Mouse (Mus musculus) midbrain, embryonic 13.5 days (tissue): Measurements from ENCODE around the gene 9130019O22Rik. TPM values are rescaled to one million over a fixed set of nuclear protein-coding genes. Genes with fewer than 3 reads are reported as not detected.
"Not testable (repeated sequence)": the region's sequence is repeated elsewhere in the genome, so short reads cannot be mapped to it uniquely, and the experiment has no call there.

Experiments used
- ATAC-seq: fragments of 200-750 bp; cut with Nextera tagmentation; 2 replicates; pipeline ENCODE4 v1.8.0; 2017; ENCODE audit warnings: mild to moderate bottlenecking, moderate TSS enrichment, moderate library complexity
- H3K27ac ChIP-seq: fragments of 300-500 bp; sonication (generic); 2 replicates; pipeline ENCODE4 v1.5.1; 2015; ENCODE audit warnings: inconsistent platforms, mild to moderate bottlenecking, moderate library complexity
- H3K27me3 ChIP-seq: fragments of 300-500 bp; sonication (generic); 2 replicates; pipeline ENCODE4 v1.6.1; 2015; ENCODE audit warnings: mild to moderate bottlenecking, inconsistent platforms
- H3K36me3 ChIP-seq: fragments of 300-500 bp; sonication (generic); 2 replicates; pipeline ENCODE4 v1.6.1; 2015; ENCODE audit warnings: mild to moderate bottlenecking, inconsistent platforms
- H3K4me1 ChIP-seq: fragments of 300-500 bp; sonication (generic); replicated peaks from 2 replicates; pipeline ENCODE4 v1.6.1; 2015; ENCODE audit warnings: inconsistent platforms
- H3K4me2 ChIP-seq: fragments of 300-500 bp; sonication (generic); replicated peaks from 2 replicates; pipeline ENCODE4 v1.6.1; 2015; ENCODE audit warnings: moderate library complexity, mild to moderate bottlenecking, inconsistent platforms
- H3K4me3 ChIP-seq: fragments of 300-500 bp; sonication (generic); replicated peaks from 2 replicates; pipeline ENCODE4 v1.5.1; 2015; ENCODE audit warnings: mild to moderate bottlenecking, inconsistent platforms
- H3K9ac ChIP-seq: fragments of 300-500 bp; sonication (generic); replicated peaks from 2 replicates; pipeline ENCODE4 v1.6.1; 2015; ENCODE audit warnings: mild to moderate bottlenecking, inconsistent platforms
- H3K9me3 ChIP-seq: fragments of 300-500 bp; sonication (generic); 2 replicates; pipeline ENCODE4 v1.6.1; 2016; ENCODE audit warnings: mild to moderate bottlenecking, inconsistent platforms
- WGBS: fragments of 180-500 bp; shearing (Covaris S2); methylation state at CpG from one replicate; pipeline ENCODE4 v1.1.7; 2015; 5-methylcytosine and 5-hydroxymethylcytosine counted together
- polyA plus RNA-seq: library from polyadenylated mRNA; unstranded; fragments of >200 nt; fragmentation: Nextera tagmentation; extraction: Ambion mirVana; gene quantifications from 2 replicates; pipeline ENCODE4 v1.2.1, GENCODE M21; 2015

The 9130019O22Rik gene
- polyA plus RNA-seq, 1 experiment from 2014 or later, result 6.2 TPM

DNA sequence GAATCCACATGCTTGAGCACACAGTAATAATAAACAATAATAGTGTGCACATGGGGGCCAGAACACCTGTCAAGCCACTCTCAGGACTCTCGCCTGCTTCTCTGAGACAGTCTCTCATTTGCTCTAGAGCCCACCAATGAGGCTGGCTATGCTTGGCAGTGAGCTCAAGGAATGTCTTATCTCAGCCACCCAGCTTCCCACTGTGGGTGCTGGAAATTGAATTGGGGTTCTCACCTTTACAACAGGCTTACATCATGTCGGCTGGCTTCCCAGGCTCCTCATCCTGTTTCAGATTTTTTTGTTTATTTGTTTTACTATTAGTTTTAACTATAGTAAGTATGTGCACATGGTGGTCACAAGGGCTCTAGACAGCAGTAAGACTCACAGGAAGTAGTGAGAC lies 15.8 kb downstream of the 9130019O22Rik start:
- ATAC-seq, result no peak
- H3K27ac ChIP-seq, result no peak overlapping the region
- 90% methylated on average over 2 of the region's 2 CpGs for WGBS
- H3K4me1 ChIP-seq, result peaks cover 6% of the 10 kb centered on the region; the same call in 1 of the 2 replicates
- no peaks in the 10 kb centered on the region for H3K27me3 ChIP-seq
- no peak overlapping the region for H3K9ac ChIP-seq
- H3K4me2 ChIP-seq, result no peak overlapping the region
- H3K4me3 ChIP-seq, result no peak overlapping the region
- no peaks in the 10 kb centered on the region for H3K9me3 ChIP-seq
- H3K36me3 ChIP-seq, result peaks cover 22% of the 10 kb centered on the region

DNA sequence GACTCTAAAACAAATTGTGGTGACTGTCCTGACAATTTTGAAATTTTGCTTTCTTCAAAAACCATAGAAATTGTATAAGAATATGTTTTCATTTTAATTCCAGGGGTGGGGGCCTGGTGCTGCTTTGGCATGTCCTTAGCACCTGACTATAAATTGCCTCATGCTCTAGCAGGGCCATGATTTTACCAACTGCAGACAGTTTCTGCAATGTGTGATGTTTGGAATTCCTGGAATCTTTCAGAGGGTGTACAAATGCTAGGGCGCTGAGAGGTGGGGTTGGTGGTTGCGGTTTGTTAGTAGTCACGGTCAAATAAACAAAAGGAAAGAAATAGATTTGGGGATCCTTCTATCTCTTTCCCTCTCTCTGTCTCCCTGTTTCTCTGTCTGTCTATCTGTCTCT lies 20.7 kb downstream of the 9130019O22Rik start:
- H3K36me3 ChIP-seq, result 0 out of 2 replicates have a peak, but pooled peaks cover 3% of the 10 kb centered on the region
- peaks cover 13% of the 10 kb centered on the region for H3K4me1 ChIP-seq
- ATAC-seq, result no peak
- 90% methylated on average over 3 of the region's 3 CpGs for WGBS
- no peak overlapping the region for H3K27ac ChIP-seq
- H3K4me2 ChIP-seq, result no peak overlapping the region
- peaks cover 5% of the 10 kb centered on the region; the same call in 1 of the 2 replicates for H3K27me3 ChIP-seq
- no peak overlapping the region for H3K4me3 ChIP-seq
- no peak overlapping the region for H3K9ac ChIP-seq
- no peaks in the 10 kb centered on the region for H3K9me3 ChIP-seq

DNA sequence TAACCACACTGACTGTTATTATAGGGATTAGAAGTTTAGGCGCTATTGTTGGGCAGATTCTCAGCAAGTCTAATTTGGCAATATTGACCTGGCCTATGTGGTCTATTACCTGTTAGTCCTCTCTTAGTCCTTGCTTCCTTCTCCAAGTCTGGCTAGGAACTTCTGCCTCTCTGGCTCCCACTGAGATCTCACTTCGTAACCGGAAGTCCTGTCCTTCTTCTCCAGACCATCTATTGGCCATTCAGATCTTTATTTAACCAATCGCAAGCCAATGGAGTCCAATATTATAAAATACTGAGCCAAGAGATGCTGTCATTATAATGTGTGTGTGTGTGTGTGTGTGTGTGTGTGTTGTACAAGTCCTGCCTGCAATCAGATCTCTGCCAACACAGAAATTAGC lies 22.8 kb downstream of the 9130019O22Rik start:
- WGBS, result 39% methylated on average over 4 of the region's 4 CpGs
- Histone ChIP-seq H3K4me2 (peak overlapping the region; percentile 76), H3K9ac (no peak overlapping the region), H3K27me3 (peaks cover 12% of the 10 kb centered on the region), H3K9me3 (no peaks in the 10 kb centered on the region), H3K27ac (no peak overlapping the region), H3K4me3 (peak overlapping the region; percentile 38), H3K4me1 (peaks cover 13% of the 10 kb centered on the region), H3K36me3 (no peaks in the 10 kb centered on the region)
- no peak for ATAC-seq

DNA sequence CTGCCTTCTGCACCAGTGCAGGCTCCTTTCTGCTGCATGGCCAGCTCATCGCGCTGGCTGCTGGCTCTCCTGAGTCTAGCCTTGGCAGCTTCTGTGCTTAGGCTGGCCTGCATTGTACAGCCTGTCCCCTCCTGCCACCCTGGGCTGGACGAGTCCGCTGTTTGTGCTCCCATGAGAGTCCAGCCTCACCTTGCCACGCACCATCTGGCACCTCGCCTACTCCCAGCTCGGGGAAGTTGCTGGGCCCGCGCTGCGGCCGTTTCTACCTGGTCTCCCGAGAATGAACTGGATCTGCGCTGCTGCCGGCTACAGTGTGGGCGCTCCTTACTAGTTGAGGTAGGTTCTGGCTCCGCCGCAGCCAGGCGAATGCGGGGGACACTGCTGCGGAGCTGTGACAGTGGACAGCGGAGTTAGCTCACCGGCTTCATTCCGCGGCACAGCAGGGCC lies 23.5 kb downstream of the 9130019O22Rik start:
- H3K27ac ChIP-seq, result peak overlapping the region; percentile 8; the same call in 1 of the 2 replicates
- peak overlapping the region; percentile 57 for H3K9ac ChIP-seq
- H3K9me3 ChIP-seq, result no peaks in the 10 kb centered on the region
- WGBS, result 2% methylated on average over 24 of the region's 24 CpGs
- no peaks in the 10 kb centered on the region for H3K36me3 ChIP-seq
- H3K4me3 ChIP-seq, result peak overlapping the region; percentile 38
- peak overlapping the region; percentile 76 for H3K4me2 ChIP-seq
- H3K4me1 ChIP-seq, result peaks cover 13% of the 10 kb centered on the region
- peak; percentile 68 for ATAC-seq
- peaks cover 12% of the 10 kb centered on the region for H3K27me3 ChIP-seq

DNA sequence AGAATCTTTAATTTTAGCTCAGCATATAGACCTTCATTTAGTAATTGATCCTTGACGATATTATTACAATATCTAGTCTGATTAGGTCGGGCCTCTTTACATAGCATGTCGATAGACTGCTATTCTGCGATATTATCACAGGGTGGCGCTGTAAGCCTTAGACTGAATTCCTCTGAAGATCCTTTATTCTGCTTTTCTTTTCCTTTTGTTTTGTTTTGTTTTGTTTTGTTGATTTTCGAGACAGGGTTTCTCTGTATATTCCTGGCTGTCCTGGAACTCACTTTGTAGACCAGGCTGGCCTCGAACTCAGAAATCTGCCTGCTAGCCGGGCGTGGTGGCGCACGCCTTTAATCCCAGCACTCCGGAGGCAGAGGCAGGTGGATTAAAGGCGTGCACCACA lies 24.5 kb downstream of the 9130019O22Rik start:
- not testable (repeated sequence) for H3K9ac ChIP-seq, ATAC-seq, H3K9me3 ChIP-seq, H3K27ac ChIP-seq, H3K4me3 ChIP-seq, H3K36me3 ChIP-seq
- 7% methylated on average over 13 of the region's 13 CpGs for WGBS
- H3K4me1 ChIP-seq, result peaks cover 13% of the 10 kb centered on the region
- H3K4me2 ChIP-seq, result peak overlapping the region; percentile 19; the same call in 1 of the 2 replicates
- peaks cover 12% of the 10 kb centered on the region for H3K27me3 ChIP-seq

DNA sequence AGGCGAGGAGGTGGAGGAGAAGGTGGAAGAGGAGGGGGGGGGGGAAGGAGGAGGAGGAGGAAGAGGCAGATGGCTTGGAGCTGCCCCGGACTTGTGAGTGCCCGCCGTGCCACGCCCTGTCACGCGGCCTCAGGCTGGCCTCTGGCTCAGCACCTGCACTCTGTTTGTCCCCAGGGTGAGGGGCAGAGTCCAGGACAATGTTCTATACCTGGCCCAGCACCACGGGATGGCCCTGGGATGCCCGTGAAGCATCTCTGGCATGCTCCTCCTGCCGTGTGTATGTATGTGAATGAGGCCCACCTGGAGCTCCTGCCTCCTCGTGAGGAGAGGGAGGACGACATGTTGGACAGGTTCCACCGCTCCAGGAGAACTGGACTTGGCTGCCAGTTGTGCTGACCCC lies 25.5 kb downstream of the 9130019O22Rik start:
- H3K4me2 ChIP-seq, result no peak overlapping the region
- H3K4me1 ChIP-seq, result peaks cover 13% of the 10 kb centered on the region
- WGBS, result 52% methylated on average over 13 of the region's 13 CpGs
- no peak overlapping the region for H3K4me3 ChIP-seq
- H3K27ac ChIP-seq, result no peak overlapping the region
- H3K9me3 ChIP-seq, result no peaks in the 10 kb centered on the region
- H3K36me3 ChIP-seq, result no peaks in the 10 kb centered on the region
- peaks cover 12% of the 10 kb centered on the region for H3K27me3 ChIP-seq
- no peak overlapping the region for H3K9ac ChIP-seq
- 0 out of 2 replicates have a peak, but pooled peaks have one; percentile 24 for ATAC-seq

DNA sequence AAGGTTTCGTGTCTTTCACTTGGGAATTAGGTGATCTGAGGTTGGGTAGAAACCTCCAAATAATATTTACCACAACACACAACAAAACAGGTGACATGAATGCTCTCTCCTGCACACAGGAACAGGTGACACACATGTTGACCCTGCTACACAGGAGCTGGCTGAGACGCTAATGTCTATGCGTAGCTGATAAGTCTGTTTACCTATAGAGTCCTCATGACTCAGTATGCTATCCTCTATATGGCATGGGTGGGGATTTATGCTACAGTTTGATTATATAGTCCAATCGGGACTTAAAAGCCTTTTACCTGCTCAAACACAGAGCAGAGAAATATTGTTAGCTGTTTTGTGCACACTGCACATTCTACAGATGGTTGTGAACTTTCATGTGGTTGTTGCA lies 26.7 kb downstream of the 9130019O22Rik start:
- Histone ChIP-seq H3K36me3 (no peaks in the 10 kb centered on the region), H3K9ac (no peak overlapping the region), H3K9me3 (no peaks in the 10 kb centered on the region), H3K4me2 (no peak overlapping the region), H3K27me3 (peaks cover 12% of the 10 kb centered on the region), H3K27ac (no peak overlapping the region), H3K4me3 (no peak overlapping the region), H3K4me1 (peaks cover 13% of the 10 kb centered on the region)
- ATAC-seq, result no peak
- 82% methylated on average over 4 of the region's 4 CpGs for WGBS

DNA sequence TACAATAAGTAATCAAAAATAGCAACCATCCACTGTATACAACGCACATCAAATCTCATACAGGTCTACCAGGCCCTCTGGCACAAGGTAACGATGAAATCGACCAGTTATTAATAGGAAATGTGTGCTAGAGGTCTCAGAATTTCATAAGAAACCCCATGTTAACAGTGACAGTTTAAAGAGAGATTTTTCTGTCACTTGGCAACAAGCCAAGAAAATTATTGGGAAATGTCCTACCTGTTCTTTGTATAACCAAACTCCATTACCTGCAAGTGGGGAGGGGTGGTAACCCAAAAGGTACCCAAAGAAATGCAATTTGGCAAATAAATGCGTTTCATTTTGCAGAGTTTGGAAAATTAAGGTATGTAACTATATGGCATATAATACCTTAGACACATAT lies 28.5 kb downstream of the 9130019O22Rik start:
- Histone ChIP-seq H3K27ac (no peak overlapping the region), H3K4me1 (peaks cover 4% of the 10 kb centered on the region), H3K27me3 (peaks cover 14% of the 10 kb centered on the region), H3K4me3 (no peak overlapping the region), H3K9me3 (no peaks in the 10 kb centered on the region), H3K9ac (no peak overlapping the region), H3K36me3 (no peaks in the 10 kb centered on the region), H3K4me2 (no peak overlapping the region)
- WGBS, result 76% methylated on average over 4 of the region's 4 CpGs
- no peak for ATAC-seq

DNA sequence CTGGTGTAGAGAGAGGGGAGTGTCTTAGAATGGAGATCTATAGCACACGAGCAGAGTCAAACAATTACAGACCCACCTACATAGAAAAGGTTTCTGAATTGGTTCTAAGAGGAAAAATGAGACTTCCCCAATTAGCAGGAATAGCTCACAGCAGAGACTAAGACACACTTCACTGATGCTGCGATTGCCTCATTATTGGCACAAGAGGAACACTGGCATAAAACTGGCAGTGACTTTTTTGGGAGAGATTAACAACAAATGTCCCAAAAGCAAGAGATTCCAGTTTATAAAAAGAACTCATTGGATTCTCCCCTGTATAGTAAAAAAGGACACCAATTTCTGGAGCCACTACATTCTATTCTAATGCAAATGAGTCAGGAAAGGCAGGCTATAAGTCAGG lies 29.1 kb downstream of the 9130019O22Rik start:
- Histone ChIP-seq H3K9ac (no peak overlapping the region), H3K27me3 (peaks cover 14% of the 10 kb centered on the region; the same call in 1 of the 2 replicates), H3K4me2 (no peak overlapping the region), H3K27ac (no peak overlapping the region), H3K9me3 (no peaks in the 10 kb centered on the region), H3K4me3 (no peak overlapping the region), H3K4me1 (0 out of 2 replicates have a peak, but pooled peaks cover 3% of the 10 kb centered on the region), H3K36me3 (no peaks in the 10 kb centered on the region)
- WGBS, result 54% methylated on average over 2 of the region's 2 CpGs
- ATAC-seq, result no peak

DNA sequence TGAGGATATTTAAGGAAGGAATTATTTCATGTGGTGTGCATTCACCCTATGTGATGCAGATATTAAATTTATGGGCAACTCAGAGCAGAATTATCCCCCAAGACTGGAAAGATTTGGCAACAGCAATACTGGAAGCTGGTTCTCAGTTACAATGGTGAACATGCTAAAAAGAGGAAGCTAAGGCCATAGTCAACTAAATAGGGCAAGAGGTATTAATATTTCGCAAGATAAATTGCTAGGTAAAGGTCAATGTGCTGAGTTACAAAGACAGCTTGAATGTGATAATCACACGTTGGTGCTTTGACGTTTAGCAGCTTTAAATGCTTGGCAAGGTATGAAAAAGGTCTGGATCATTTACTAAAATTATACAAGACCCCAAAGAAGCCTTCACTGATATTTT lies 31.2 kb downstream of the 9130019O22Rik start:
- 67% methylated on average over 3 of the region's 3 CpGs for WGBS
- no peak for ATAC-seq
- H3K9ac ChIP-seq, result no peak overlapping the region

DNA sequence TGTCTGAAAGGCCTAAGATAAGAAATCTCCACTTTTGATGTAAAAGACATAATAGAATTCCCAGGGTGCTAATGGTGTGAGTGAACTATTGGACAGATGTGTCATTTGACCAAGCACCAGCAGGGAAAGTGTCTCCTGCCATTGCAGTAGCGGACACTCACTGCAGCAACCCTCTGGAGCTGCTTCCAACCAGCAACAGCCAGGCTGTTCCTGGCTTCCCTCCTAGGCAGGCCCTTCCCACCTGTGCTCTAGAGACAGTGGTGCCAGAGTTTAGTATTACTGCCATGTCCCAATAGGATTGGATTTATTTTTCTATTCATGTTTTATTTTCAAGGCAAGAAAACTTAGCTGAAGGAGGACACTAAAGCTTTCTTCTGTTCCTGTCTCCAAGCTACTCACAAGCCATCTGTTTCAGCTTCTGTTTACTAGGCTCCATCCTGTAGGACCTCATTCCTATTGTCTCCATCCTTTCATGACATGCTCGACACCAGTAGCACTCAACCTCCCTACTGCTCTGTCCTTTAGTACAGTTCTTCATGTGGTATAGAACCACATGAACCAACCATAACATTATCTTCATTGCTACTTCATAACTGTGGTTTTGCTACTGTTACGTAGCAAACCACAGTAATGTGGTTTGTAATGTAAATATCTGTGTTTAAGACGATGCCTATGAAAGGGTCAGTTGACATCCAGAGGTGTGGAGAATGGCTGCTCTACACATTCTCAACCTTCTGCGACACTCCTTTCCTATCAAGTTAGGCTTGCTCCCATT lies 35.5 kb downstream of the 9130019O22Rik start:
- WGBS, result 90% methylated on average over 5 of the region's 5 CpGs
- Histone ChIP-seq H3K4me1 (peaks cover 7% of the 10 kb centered on the region), H3K4me3 (no peak overlapping the region), H3K27ac (no peak overlapping the region), H3K36me3 (no peaks in the 10 kb centered on the region), H3K27me3 (0 out of 2 replicates have a peak, but pooled peaks cover 2% of the 10 kb centered on the region), H3K9ac (no peak overlapping the region), H3K9me3 (no peaks in the 10 kb centered on the region), H3K4me2 (no peak overlapping the region)
- no peak for ATAC-seq

More for the DNA sequence above, 31.2 kb downstream of the 9130019O22Rik start:
- Histone ChIP-seq H3K27me3 (peaks cover 9% of the 10 kb centered on the region; the same call in 1 of the 2 replicates), H3K36me3 (no peaks in the 10 kb centered on the region), H3K4me2 (no peak overlapping the region), H3K4me1 (no peaks in the 10 kb centered on the region), H3K27ac (no peak overlapping the region), H3K9me3 (no peaks in the 10 kb centered on the region), H3K4me3 (no peak overlapping the region)

DNA sequence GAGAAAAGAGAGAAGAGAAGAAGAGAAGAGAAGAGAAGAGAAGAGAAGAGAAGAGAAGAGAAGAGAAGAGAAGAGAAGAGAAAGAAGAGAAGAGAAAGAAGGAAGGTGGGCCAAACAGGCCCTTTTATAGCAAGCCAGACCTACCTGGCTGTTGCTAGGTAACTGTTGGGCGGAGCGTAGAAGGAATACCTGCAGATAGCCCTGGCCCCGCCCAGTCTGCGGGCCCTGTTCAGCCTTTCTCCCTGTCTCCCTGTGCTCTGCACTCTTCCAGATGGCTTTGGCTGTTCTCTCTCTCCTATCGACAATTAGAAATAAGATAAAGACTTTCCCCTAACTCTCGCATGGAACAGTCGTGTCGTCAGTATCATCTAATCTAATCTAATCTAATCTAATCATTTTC lies 40.3 kb downstream of the 9130019O22Rik start:
- ATAC-seq, result no peak

More for the DNA sequence above, 40.3 kb downstream of the 9130019O22Rik start:
- H3K9ac ChIP-seq, result peak overlapping the region; percentile 96
- peaks cover 20% of the 10 kb centered on the region for H3K4me1 ChIP-seq
- H3K9me3 ChIP-seq, result no peaks in the 10 kb centered on the region
- no peaks in the 10 kb centered on the region for H3K27me3 ChIP-seq
- H3K27ac ChIP-seq, result no peak overlapping the region
- WGBS, result 13% methylated on average over 8 of the region's 8 CpGs
- H3K4me2 ChIP-seq, result peak overlapping the region; percentile 90
- peaks cover 22% of the 10 kb centered on the region for H3K36me3 ChIP-seq
- peak overlapping the region; percentile 88 for H3K4me3 ChIP-seq
